Mouse (Mus musculus): ENCODE results near the gene Capn15.

DNA sequence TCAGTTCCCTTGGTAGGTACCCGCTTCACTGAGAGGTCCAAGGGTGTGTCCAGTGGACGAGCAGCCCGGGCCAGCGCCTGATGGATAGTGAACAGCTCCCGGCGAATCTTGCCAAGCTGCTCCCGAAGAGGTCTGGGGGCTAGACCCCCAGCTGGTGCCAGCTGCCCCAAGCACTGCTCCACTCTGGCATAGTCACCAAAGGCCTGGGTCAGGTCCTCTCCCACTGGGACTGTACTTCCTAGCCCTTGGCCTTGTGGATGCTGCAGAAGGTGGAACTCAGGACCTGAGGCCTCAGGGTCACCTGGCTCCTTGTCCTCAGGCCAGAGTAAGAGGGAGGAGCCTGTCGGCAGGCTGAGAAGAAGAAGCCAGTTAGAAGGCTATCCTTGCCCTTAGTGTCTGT lies 38.7 kb downstream of the Capn15 start:
- TF ChIP-seq EP300 (IDR thresholded peaks at IDR 0.05; ENCODE audit: insufficient read depth, low read depth, low read length) (no peak), CTCF (IDR thresholded peaks at IDR 0.05) (no peak)

Data from heart, adult 2 months (tissue).